Mouse (Mus musculus): ENCODE measurements around the gene Tmcc3. TPM values are rescaled to one million over a fixed set of nuclear protein-coding genes. Genes with fewer than 3 reads are reported as not detected.

Gene Tmcc3
- polyA plus RNA-seq, 1 experiment from 2014 or later: 7.5 TPM

GRCm38 (mm10) chr10:94540241-94540640 lies 228.5 kb downstream of the Tmcc3 start:
- no peaks in the 10 kb centered on the region for H3K36me3 ChIP-seq
- H3K9ac ChIP-seq: no peak overlapping the region
- no peak overlapping the region for H3K4me2 ChIP-seq
- H3K9me3 ChIP-seq: peaks cover 5% of the 10 kb centered on the region
- H3K4me1 ChIP-seq (replicated peaks): peaks cover 15% of the 10 kb centered on the region
- no peak for ATAC-seq (ENCODE audit: low FRiP score)
- no peaks in the 10 kb centered on the region for H3K27me3 ChIP-seq
- H3K27ac ChIP-seq: no peak overlapping the region
- 85% methylated on average over 4 of the region's 4 CpGs for WGBS
- no peak overlapping the region for H3K4me3 ChIP-seq

DNA sequence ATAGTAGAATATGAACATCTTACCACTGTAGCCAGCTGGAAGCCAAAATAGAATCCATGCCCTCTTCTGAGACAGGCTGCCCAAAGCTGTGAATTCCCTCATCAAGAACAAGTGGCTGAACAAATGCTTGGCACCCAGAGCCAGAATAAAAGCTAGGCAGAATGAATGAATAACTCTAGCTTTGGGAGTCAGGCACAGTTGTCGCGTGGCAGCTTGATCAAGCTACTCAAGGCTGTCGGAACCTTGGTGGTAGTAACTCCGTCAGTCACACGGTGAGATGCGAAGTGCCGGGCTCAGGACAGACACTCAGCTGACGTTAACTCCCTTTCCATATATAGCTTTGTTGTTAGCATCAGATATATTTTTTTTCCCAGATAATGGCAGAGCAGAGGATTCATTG lies 232.2 kb downstream of the Tmcc3 start:
- 70% methylated on average over 8 of the region's 8 CpGs for WGBS

GRCm38 (mm10) chr10:94544803-94545202 lies 233.1 kb downstream of the Tmcc3 start:
- no peak overlapping the region for H3K27ac ChIP-seq
- H3K9ac ChIP-seq: no peak overlapping the region
- H3K9me3 ChIP-seq: peaks cover 5% of the 10 kb centered on the region
- H3K4me1 ChIP-seq (replicated peaks): peaks cover 32% of the 10 kb centered on the region
- H3K27me3 ChIP-seq: no peaks in the 10 kb centered on the region
- no peak for ATAC-seq (ENCODE audit: low FRiP score)
- H3K4me3 ChIP-seq: no peak overlapping the region
- H3K4me2 ChIP-seq: peak overlapping the region; percentile 37; the same call in 1 of the 2 replicates
- no peaks in the 10 kb centered on the region for H3K36me3 ChIP-seq
- 9% methylated on average over 8 of the region's 8 CpGs for WGBS

More for the DNA sequence above, 232.2 kb downstream of the Tmcc3 start:
- no peak for ATAC-seq (ENCODE audit: low FRiP score)
- no peaks in the 10 kb centered on the region for H3K27me3 ChIP-seq
- no peak overlapping the region for H3K4me3 ChIP-seq
- peaks cover 5% of the 10 kb centered on the region for H3K9me3 ChIP-seq
- peaks cover 26% of the 10 kb centered on the region for H3K4me1 ChIP-seq (replicated peaks)
- no peaks in the 10 kb centered on the region for H3K36me3 ChIP-seq
- H3K27ac ChIP-seq: no peak overlapping the region
- H3K9ac ChIP-seq: no peak overlapping the region
- no peak overlapping the region for H3K4me2 ChIP-seq

DNA sequence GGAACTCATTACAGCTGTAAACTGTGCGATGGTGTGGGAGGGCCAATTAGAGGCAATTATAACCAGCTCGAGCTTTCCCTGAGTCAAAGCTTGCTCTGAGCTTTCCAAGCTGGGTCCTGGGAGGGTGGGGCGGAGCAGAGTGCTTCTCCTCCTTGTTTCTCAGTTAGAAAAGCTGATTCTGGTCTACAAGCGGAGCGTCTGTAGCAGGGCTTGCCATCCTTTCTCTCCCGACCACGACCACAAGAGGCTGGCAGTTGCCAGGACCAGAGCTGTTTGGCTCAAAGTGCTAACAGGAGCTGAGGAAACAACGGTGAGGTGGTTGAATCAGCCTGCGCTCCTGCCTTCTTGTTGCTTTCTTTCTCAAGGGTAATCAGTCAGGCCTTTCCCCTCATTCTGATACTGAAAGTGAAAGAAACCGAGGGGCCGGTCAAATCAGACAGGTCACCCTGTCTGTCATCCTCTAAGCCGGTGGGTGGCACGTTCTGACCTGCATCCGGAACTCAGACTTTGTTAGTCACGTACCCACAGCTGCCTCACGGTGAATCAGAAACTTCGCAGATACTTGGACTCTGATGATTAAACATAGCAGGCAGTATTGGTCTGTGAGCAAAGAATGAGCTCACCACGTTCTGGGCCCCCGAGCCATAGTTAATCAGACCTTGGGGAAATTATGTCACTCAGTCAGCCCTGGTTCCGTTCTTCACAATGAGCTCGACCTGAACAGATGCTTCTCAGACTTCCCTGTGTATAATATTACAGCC lies 233.7 kb downstream of the Tmcc3 start:
- H3K27me3 ChIP-seq: no peaks in the 10 kb centered on the region
- peaks cover 38% of the 10 kb centered on the region for H3K4me1 ChIP-seq (replicated peaks)
- no peaks in the 10 kb centered on the region for H3K36me3 ChIP-seq
- peaks cover 5% of the 10 kb centered on the region for H3K9me3 ChIP-seq
- 23% methylated on average over 21 of the region's 21 CpGs for WGBS
- H3K4me3 ChIP-seq: no peak overlapping the region
- H3K27ac ChIP-seq: peak overlapping the region; percentile 26; the same call in 1 of the 2 replicates
- H3K4me2 ChIP-seq: peak overlapping the region; percentile 37
- peak overlapping the region; percentile 39; the same call in 1 of the 2 replicates for H3K9ac ChIP-seq
- ATAC-seq (ENCODE audit: low FRiP score): peak; percentile 37; the same call in 1 of the 2 replicates

DNA sequence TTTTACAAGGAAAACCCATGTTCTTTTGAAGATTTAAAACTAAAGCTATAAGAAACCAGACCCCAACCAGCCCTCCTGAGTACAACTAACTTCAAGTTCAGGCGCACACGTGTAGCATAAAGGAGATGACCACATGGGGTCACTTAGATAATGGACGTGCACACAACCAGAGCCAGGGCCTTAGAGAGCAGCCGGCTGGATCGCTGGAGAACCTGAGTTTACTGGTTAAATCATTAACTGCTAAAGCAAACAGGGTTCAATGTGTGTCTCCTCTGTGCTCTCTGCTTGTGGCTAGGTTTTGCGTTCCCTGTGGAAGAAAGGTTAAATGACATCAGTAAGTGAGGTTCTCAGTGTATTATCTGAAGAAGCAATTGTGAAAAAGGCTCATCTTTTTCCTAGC lies 234.9 kb downstream of the Tmcc3 start:
- Histone ChIP-seq H3K9me3 (peaks cover under 1% of the 10 kb centered on the region; the same call in 1 of the 2 replicates), H3K9ac (no peak overlapping the region), H3K4me1 (replicated peaks) (peaks cover 42% of the 10 kb centered on the region), H3K4me3 (no peak overlapping the region), H3K27me3 (no peaks in the 10 kb centered on the region), H3K4me2 (no peak overlapping the region), H3K36me3 (no peaks in the 10 kb centered on the region), H3K27ac (no peak overlapping the region)
- 59% methylated on average over 6 of the region's 6 CpGs for WGBS
- no peak for ATAC-seq (ENCODE audit: low FRiP score)

DNA sequence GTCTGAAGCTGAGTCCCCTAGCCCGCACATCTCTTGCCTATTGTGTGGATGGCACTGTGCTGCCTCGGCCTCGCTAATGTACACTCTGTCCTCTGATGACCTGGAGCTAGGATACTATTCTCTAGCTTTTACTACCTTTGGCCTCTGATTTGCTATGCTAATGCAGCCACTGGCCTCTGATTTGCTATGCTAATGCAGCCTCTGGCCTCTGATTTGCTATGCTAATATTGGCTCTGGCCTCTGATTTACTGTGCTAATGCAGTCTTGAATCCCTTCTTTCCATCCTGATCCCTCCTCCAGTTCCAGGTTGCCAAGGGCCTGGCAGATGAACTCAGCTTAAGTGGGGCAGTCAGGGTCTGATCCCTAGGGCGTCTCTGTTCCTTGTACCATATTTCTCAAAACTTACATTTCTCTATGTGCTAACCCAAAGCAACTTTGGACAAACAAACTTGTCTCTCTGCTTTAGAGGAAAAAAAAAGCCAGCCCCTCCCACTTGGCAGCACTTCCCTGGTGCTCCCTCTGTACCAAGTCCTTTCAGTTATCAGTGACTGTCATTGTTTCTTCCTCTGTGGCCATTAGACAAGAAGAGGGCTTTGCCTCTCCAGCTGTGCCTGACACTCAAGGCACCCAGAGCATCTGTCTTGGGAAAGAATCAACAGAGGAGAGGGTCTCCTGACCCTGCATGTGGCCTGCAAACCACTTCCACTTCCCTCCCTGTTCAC lies 237.9 kb downstream of the Tmcc3 start:
- Histone ChIP-seq H3K36me3 (no peaks in the 10 kb centered on the region), H3K4me2 (no peak overlapping the region), H3K9ac (no peak overlapping the region), H3K27ac (no peak overlapping the region; the same call in 1 of the 2 replicates), H3K4me3 (no peak overlapping the region), H3K27me3 (0 out of 2 replicates have a peak, but pooled peaks cover 2% of the 10 kb centered on the region), H3K4me1 (replicated peaks) (peaks cover 33% of the 10 kb centered on the region), H3K9me3 (no peaks in the 10 kb centered on the region)
- ATAC-seq (ENCODE audit: low FRiP score): no peak
- 40% methylated on average over 4 of the region's 4 CpGs for WGBS

GRCm38 (mm10) chr10:94550649-94551048 lies 238.9 kb downstream of the Tmcc3 start:
- Histone ChIP-seq H3K4me3 (no peak overlapping the region), H3K9me3 (no peaks in the 10 kb centered on the region), H3K27ac (no peak overlapping the region), H3K4me2 (no peak overlapping the region), H3K9ac (no peak overlapping the region), H3K36me3 (no peaks in the 10 kb centered on the region), H3K4me1 (replicated peaks) (peaks cover 23% of the 10 kb centered on the region), H3K27me3 (0 out of 2 replicates have a peak, but pooled peaks cover 2% of the 10 kb centered on the region)
- no peak for ATAC-seq (ENCODE audit: low FRiP score)
- WGBS: 59% methylated on average over 9 of the region's 9 CpGs

- no peak overlapping the region for H3K4me2 ChIP-seq
- H3K9ac ChIP-seq: no peak overlapping the region
- H3K9me3 ChIP-seq: no peaks in the 10 kb centered on the region
- H3K4me3 ChIP-seq: no peak overlapping the region
- H3K27ac ChIP-seq: no peak overlapping the region
- ATAC-seq (ENCODE audit: low FRiP score): no peak
- 0 out of 2 replicates have a peak, but pooled peaks cover 2% of the 10 kb centered on the region for H3K27me3 ChIP-seq
- H3K36me3 ChIP-seq: no peaks in the 10 kb centered on the region
- peaks cover 19% of the 10 kb centered on the region for H3K4me1 ChIP-seq (replicated peaks)
- WGBS: 72% methylated on average over 2 of the region's 2 CpGs
Measured at GRCm38 (mm10) chr10:94551065-94551464, 239.3 kb downstream of the Tmcc3 start.

DNA sequence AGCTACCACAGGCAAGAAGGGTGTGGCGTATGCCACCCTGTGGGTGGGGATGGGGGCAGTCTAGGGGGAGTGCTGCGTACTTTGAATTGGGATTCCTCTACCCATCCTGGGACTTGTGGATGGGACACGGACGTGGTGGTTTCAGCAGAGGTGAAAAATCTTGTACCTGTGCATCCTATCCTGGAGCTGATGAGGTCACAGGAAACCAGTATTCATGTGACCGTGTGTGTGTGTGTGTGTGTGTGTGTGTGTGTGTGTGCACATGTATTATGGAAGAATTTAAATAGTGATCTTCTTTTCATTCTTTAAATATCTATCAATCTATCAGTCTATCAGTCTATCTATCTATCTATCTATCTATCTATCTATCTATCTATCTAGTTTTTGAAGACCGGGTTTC lies 239.8 kb downstream of the Tmcc3 start:
- no peak overlapping the region for H3K9ac ChIP-seq
- no peak for ATAC-seq (ENCODE audit: low FRiP score)
- H3K36me3 ChIP-seq: no peaks in the 10 kb centered on the region
- no peak overlapping the region for H3K27ac ChIP-seq
- 88% methylated on average over 6 of the region's 6 CpGs for WGBS
- H3K4me3 ChIP-seq: no peak overlapping the region
- H3K4me2 ChIP-seq: no peak overlapping the region
- H3K27me3 ChIP-seq: 0 out of 2 replicates have a peak, but pooled peaks cover 2% of the 10 kb centered on the region
- H3K9me3 ChIP-seq: no peaks in the 10 kb centered on the region
- H3K4me1 ChIP-seq (replicated peaks): peaks cover 16% of the 10 kb centered on the region

- 67% methylated on average over 7 of the region's 7 CpGs for WGBS
- no peak for ATAC-seq (ENCODE audit: low FRiP score)
- Histone ChIP-seq H3K27me3 (0 out of 2 replicates have a peak, but pooled peaks cover 2% of the 10 kb centered on the region), H3K9ac (no peak overlapping the region), H3K9me3 (no peaks in the 10 kb centered on the region), H3K4me1 (replicated peaks) (peaks cover 16% of the 10 kb centered on the region), H3K27ac (no peak overlapping the region), H3K4me3 (no peak overlapping the region), H3K36me3 (no peaks in the 10 kb centered on the region), H3K4me2 (no peak overlapping the region)
Measured at GRCm38 (mm10) chr10:94551924-94552523, 240.3 kb downstream of the Tmcc3 start.

GRCm38 (mm10) chr10:94555394-94555793 lies 243.6 kb downstream of the Tmcc3 start:
- no peak overlapping the region for H3K4me3 ChIP-seq
- 82% methylated on average over 2 of the region's 2 CpGs for WGBS
- H3K4me2 ChIP-seq: no peak overlapping the region
- ATAC-seq (ENCODE audit: low FRiP score): no peak
- no peak overlapping the region for H3K9ac ChIP-seq
- H3K4me1 ChIP-seq (replicated peaks): peaks cover 5% of the 10 kb centered on the region; the same call in 1 of the 2 replicates
- H3K9me3 ChIP-seq: no peaks in the 10 kb centered on the region
- H3K27me3 ChIP-seq: 0 out of 2 replicates have a peak, but pooled peaks cover 2% of the 10 kb centered on the region
- H3K27ac ChIP-seq: no peak overlapping the region
- no peaks in the 10 kb centered on the region for H3K36me3 ChIP-seq

Measured in hindbrain, embryonic 13.5 days (tissue).